Mouse (Mus musculus) midbrain, postnatal 0 days (tissue): ENCODE measurements at regions not wholly inside any gene's neighbourhood (a gene's known extent, or its start where the extent isn't known, plus 50 kb on each side); places are given as distances from the start of the nearest gene placed in this dataset.

ENCODE experiments used
- ATAC-seq: fragments of 200-750 bp; cut with Nextera tagmentation; 2 replicates; pipeline ENCODE4 v1.8.0; 2017; ENCODE audit warnings: moderate number of reproducible peaks, mild to moderate bottlenecking, moderate TSS enrichment, moderate library complexity; ENCODE audit not compliant: low FRiP score
- DNase-seq: peaks from one replicate; pipeline ENCODE4 v3.0.0-alpha.2; 2015; ENCODE audit warnings: low spot score
- H3K27ac ChIP-seq: fragments of 300-500 bp; sonication (generic); 2 replicates; pipeline ENCODE4 v1.5.1; 2014; ENCODE audit warnings: low read depth, mild to moderate bottlenecking, low read length, mixed read lengths
- H3K27me3 ChIP-seq: fragments of 300-500 bp; sonication (generic); 2 replicates; pipeline ENCODE4 v1.6.1; 2014; ENCODE audit warnings: low read length, control low read depth, mixed read lengths; ENCODE audit not compliant: insufficient read depth
- H3K36me3 ChIP-seq: fragments of 300-500 bp; sonication (generic); 2 replicates; pipeline ENCODE4 v1.6.1; 2014; ENCODE audit warnings: low read length, control low read depth, mixed read lengths; ENCODE audit not compliant: insufficient read depth
- H3K4me1 ChIP-seq: fragments of 300-500 bp; sonication (generic); 2 replicates; pipeline ENCODE4 v1.6.1; 2014; ENCODE audit warnings: mild to moderate bottlenecking, control low read depth, antibody characterized with exemption, low read length, mixed read lengths; ENCODE audit not compliant: insufficient read depth
- H3K4me2 ChIP-seq: fragments of 300-500 bp; sonication (generic); 2 replicates; pipeline ENCODE4 v1.6.1; 2014; ENCODE audit warnings: low read depth, mild to moderate bottlenecking, low read length, mixed read lengths; ENCODE audit not compliant: poor library complexity, severe bottlenecking
- H3K4me3 ChIP-seq: fragments of 300-500 bp; sonication (generic); 2 replicates; pipeline ENCODE4 v1.5.1; 2014; ENCODE audit warnings: low read depth, mild to moderate bottlenecking, low read length, moderate library complexity
- H3K9ac ChIP-seq: fragments of 300-500 bp; sonication (generic); replicated peaks from 2 replicates; pipeline ENCODE4 v1.6.1; 2014; ENCODE audit warnings: mild to moderate bottlenecking, low read length, moderate library complexity, mixed read lengths; ENCODE audit not compliant: poor library complexity, severe bottlenecking
- H3K9me3 ChIP-seq: fragments of 300-500 bp; sonication (generic); 2 replicates; pipeline ENCODE4 v1.6.1; 2016; ENCODE audit warnings: low read length, control low read depth
- CTCF ChIP-seq: IDR thresholded peaks from 2 replicates; pipeline ENCODE4 v1.5.1; 2016; ENCODE audit warnings: antibody characterized with exemption, mild to moderate bottlenecking
- WGBS: fragments of 180-500 bp; shearing (Covaris S2); extraction: QIAGEN DNeasy Blood & Tissue Kit; methylation state at CpG from one replicate; pipeline ENCODE4 v1.1.7; 2014; 5-methylcytosine and 5-hydroxymethylcytosine counted together

GRCm38 (mm10) chr15:36877501-36877900 lies 130.1 kb downstream of the Zfp706 start:
- Histone ChIP-seq H3K27me3 (no peaks in the 10 kb centered on the region), H3K9ac (no peak overlapping the region), H3K27ac (no peak overlapping the region), H3K4me3 (no peak overlapping the region), H3K36me3 (no peaks in the 10 kb centered on the region), H3K4me2 (no peak overlapping the region), H3K4me1 (peaks cover 13% of the 10 kb centered on the region), H3K9me3 (no peaks in the 10 kb centered on the region)
- no peak for TF ChIP-seq CTCF
- WGBS = 80% methylated on average over 7 of the region's 7 CpGs
- ATAC-seq (no peak), DNase-seq (no peak)

DNA sequence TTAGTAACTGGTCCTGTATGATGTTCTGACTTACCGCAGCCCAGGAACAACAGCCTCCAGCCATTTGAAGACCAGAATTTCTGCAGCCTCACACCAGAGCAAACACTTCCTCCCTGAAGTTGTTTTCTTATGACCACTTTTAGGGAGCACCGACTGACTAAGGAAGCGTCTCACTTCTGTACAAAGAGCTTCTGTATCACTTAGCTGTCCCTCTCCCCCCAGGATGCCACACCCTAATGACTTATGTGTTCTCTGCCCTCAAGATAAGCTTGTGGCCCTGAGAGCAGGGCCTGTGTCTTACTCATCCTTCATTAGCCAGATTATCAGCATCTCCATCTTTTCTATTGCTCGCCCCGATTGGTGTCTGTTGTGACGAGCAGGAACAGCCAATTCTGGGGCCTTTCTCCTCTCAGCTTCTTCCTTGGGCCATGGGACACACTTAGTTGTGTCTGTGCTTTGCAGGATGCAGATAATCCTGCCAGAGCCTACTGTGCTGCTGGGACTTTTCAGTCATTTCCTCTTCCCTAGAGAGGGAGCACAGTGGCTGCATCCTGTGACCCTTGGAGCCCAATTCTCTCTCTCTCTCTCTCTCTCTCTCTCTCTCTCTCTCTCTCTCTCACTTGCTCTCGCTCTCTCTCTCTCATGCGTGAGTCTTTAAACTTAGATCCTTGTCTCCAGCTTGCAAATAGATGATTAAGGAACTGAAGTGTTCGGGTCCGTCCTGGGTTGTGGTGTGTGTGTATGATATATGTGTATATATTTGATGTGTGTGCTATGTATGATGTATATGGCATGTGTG lies 131.4 kb downstream of the Zfp706 start:
- TF ChIP-seq CTCF = no peak
- no peak overlapping the region for H3K9ac ChIP-seq
- ATAC-seq (no peak), DNase-seq (no peak)
- no peaks in the 10 kb centered on the region for H3K9me3 ChIP-seq
- H3K27me3 ChIP-seq = no peaks in the 10 kb centered on the region
- no peak overlapping the region for H3K27ac ChIP-seq
- no peak overlapping the region for H3K4me2 ChIP-seq
- H3K4me1 ChIP-seq = peaks cover 13% of the 10 kb centered on the region
- WGBS = 90% methylated on average over 10 of the region's 10 CpGs
- no peaks in the 10 kb centered on the region for H3K36me3 ChIP-seq
- no peak overlapping the region for H3K4me3 ChIP-seq

DNA sequence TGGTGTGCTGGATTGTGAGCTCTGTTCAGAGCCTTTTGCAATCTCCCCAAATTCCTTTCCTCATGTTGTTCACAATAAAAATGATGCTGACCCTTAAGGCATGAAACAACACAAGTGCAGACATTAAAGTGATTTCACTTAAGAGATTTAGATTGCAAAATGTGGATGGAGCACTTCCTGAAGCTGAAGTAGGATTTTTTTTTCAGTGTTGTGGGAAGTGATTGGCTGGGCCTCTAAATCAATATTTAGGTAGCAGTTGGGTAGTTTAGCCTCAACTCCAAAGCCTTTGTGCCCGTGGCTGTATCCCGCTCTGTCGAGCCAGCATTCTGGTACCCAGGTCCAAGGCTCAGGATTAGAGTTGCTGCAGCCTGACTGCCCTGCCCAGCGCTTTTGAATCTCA lies 133.0 kb downstream of the Zfp706 start:
- no peaks in the 10 kb centered on the region for H3K27me3 ChIP-seq
- H3K27ac ChIP-seq = no peak overlapping the region
- no peaks in the 10 kb centered on the region for H3K9me3 ChIP-seq
- no peak overlapping the region for H3K4me2 ChIP-seq
- H3K4me1 ChIP-seq = peaks cover 13% of the 10 kb centered on the region
- no peak overlapping the region for H3K4me3 ChIP-seq
- H3K9ac ChIP-seq = no peak overlapping the region
- DNase-seq (no peak), ATAC-seq (no peak)
- whole genome bisulfite sequencing = 71% methylated on average over 4 of the region's 4 CpGs
- H3K36me3 ChIP-seq = no peaks in the 10 kb centered on the region
- TF ChIP-seq CTCF = no peak

- 11% methylated on average over 5 of the region's 5 CpGs for WGBS
- H3K4me2 ChIP-seq = no peak overlapping the region
These were observed 133.7 kb downstream of the Zfp706 start for GRCm38 (mm10) chr15:36873884-36874243.

GRCm38 (mm10) chr15:36873058-36873883 lies 134.3 kb downstream of the Zfp706 start:
- Histone ChIP-seq H3K27me3 (no peaks in the 10 kb centered on the region), H3K36me3 (no peaks in the 10 kb centered on the region), H3K4me2 (no peak overlapping the region), H3K9me3 (no peaks in the 10 kb centered on the region), H3K9ac (no peak overlapping the region), H3K4me3 (no peak overlapping the region), H3K4me1 (peaks cover 13% of the 10 kb centered on the region; the same call in 1 of the 2 replicates), H3K27ac (peak overlapping the region; percentile 43; the same call in 1 of the 2 replicates)
- ATAC-seq = peak; percentile 70
- WGBS = 10% methylated on average over 10 of the region's 10 CpGs
- DNase-seq = peak; percentile 67
- TF ChIP-seq CTCF = no peak

More at GRCm38 (mm10) chr15:36873884-36874243, 133.7 kb downstream of the Zfp706 start:
- no peak overlapping the region for H3K4me3 ChIP-seq
- DNase-seq (no peak), ATAC-seq (peak; percentile 39; the same call in 1 of the 2 replicates)
- TF ChIP-seq CTCF = no peak
- no peaks in the 10 kb centered on the region for H3K27me3 ChIP-seq
- H3K9me3 ChIP-seq = no peaks in the 10 kb centered on the region
- H3K27ac ChIP-seq = peak overlapping the region; percentile 43; the same call in 1 of the 2 replicates
- peaks cover 13% of the 10 kb centered on the region for H3K4me1 ChIP-seq
- no peaks in the 10 kb centered on the region for H3K36me3 ChIP-seq
- no peak overlapping the region for H3K9ac ChIP-seq

- Histone ChIP-seq H3K4me1 (peaks cover 13% of the 10 kb centered on the region; the same call in 1 of the 2 replicates), H3K9me3 (no peaks in the 10 kb centered on the region), H3K4me3 (no peak overlapping the region), H3K27me3 (no peaks in the 10 kb centered on the region), H3K4me2 (no peak overlapping the region), H3K27ac (no peak overlapping the region), H3K9ac (no peak overlapping the region), H3K36me3 (no peaks in the 10 kb centered on the region)
- ATAC-seq = no peak
- no peak for TF ChIP-seq CTCF
- 87% methylated on average over 2 of the region's 2 CpGs for WGBS
- no peak for DNase-seq
These were observed 135.0 kb downstream of the Zfp706 start for GRCm38 (mm10) chr15:36872566-36872965.
